Mouse (Mus musculus): Measurements from ENCODE around the gene Acot1. TPM values are rescaled to one million over a fixed set of nuclear protein-coding genes. Genes with fewer than 3 reads are reported as not detected.

Gene Acot1
- polyA plus RNA-seq, 1 experiment: 0.59 TPM

- 0 out of 2 replicates have a peak, but pooled peaks cover 2% of the 10 kb centered on the region for H3K9me3 ChIP-seq
- peak overlapping the region; percentile 83 for H3K4me3 ChIP-seq (replicated peaks)
- TF ChIP-seq FLI1 (IDR thresholded peaks at IDR 0.05; ENCODE audit: low read length): no peak
- TF ChIP-seq GATA1 (IDR thresholded peaks at IDR 0.05; ENCODE audit: borderline replicate concordance, low read length): no peak
These were observed 44.5 kb downstream of the Acot1 start for GRCm38 (mm10) chr12:84053679-84054391.

GRCm38 (mm10) chr12:84060946-84061345 lies 51.7 kb downstream of the Acot1 start:
- TF ChIP-seq GATA1 (IDR thresholded peaks at IDR 0.05; ENCODE audit: borderline replicate concordance, low read length) (no peak), FLI1 (IDR thresholded peaks at IDR 0.05; ENCODE audit: low read length) (no peak)

More at GRCm38 (mm10) chr12:84053679-84054391, 44.5 kb downstream of the Acot1 start:
- H3K4me1 ChIP-seq: peaks cover 40% of the 10 kb centered on the region
- H3K36me3 ChIP-seq (replicated peaks; ENCODE audit: low read length): no peaks in the 10 kb centered on the region
- H3K27me3 ChIP-seq (replicated peaks): peaks cover 62% of the 10 kb centered on the region

DNA sequence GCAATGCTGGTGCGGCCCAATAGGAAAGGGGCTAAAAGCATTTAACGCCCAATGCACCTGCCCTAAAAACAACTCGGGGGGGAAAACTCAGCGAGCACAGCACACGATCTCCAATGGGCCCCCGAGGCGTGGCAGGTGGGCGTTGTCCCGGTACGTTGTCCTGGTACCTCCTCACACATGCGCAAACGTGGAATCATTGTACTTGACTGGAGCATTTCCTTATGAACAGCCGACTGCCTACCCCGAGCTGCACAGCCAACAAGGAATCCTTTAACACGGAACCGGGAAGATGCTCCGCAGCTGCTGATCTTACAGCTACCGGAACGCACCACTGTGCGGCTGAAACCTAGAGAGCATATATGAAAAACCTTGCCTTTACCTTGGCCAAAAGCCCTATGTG lies 53.0 kb downstream of the Acot1 start:
- H3K27me3 ChIP-seq (replicated peaks): peaks cover 36% of the 10 kb centered on the region
- H3K9me3 ChIP-seq: peaks cover 7% of the 10 kb centered on the region
- H3K36me3 ChIP-seq (replicated peaks; ENCODE audit: low read length): no peaks in the 10 kb centered on the region
- H3K4me3 ChIP-seq (replicated peaks): no peak overlapping the region
- H3K4me1 ChIP-seq: 0 out of 2 replicates have a peak, but pooled peaks cover 2% of the 10 kb centered on the region
- TF ChIP-seq GATA1 (IDR thresholded peaks at IDR 0.05; ENCODE audit: borderline replicate concordance, low read length): no peak
- TF ChIP-seq FLI1 (IDR thresholded peaks at IDR 0.05; ENCODE audit: low read length): no peak

More at GRCm38 (mm10) chr12:84060946-84061345, 51.7 kb downstream of the Acot1 start:
- H3K27me3 ChIP-seq (replicated peaks): peaks cover 38% of the 10 kb centered on the region
- peaks cover 7% of the 10 kb centered on the region for H3K9me3 ChIP-seq
- H3K4me1 ChIP-seq: 0 out of 2 replicates have a peak, but pooled peaks cover 2% of the 10 kb centered on the region
- no peaks in the 10 kb centered on the region for H3K36me3 ChIP-seq (replicated peaks; ENCODE audit: low read length)
- no peak overlapping the region for H3K4me3 ChIP-seq (replicated peaks)

DNA sequence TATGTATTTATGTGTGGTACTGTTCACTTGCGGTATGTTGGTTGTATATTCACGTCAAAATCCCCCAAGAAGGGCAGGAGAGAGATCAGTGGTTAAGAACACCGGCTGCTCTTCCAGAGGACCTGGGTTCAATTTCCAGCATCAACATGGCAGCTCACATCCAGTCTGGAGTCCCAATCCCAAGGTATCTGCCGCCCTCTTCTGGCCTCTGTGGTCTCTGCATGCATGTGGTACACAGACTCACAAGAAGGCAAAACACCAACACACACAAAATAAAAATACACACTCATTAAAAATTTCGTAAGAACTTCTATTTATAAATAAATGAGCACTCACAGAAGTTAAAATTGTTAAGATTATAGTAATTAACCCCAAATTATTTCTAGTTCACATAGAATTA lies 53.9 kb downstream of the Acot1 start:
- Histone ChIP-seq H3K4me1 (0 out of 2 replicates have a peak, but pooled peaks cover 2% of the 10 kb centered on the region), H3K4me3 (replicated peaks) (no peak overlapping the region), H3K27me3 (replicated peaks) (peaks cover 36% of the 10 kb centered on the region), H3K36me3 (replicated peaks; ENCODE audit: low read length) (no peaks in the 10 kb centered on the region), H3K9me3 (peaks cover 7% of the 10 kb centered on the region)
- no peak for TF ChIP-seq GATA1 (IDR thresholded peaks at IDR 0.05; ENCODE audit: borderline replicate concordance, low read length)
- TF ChIP-seq FLI1 (IDR thresholded peaks at IDR 0.05; ENCODE audit: low read length): no peak

GRCm38 (mm10) chr12:84063833-84064232 lies 54.5 kb downstream of the Acot1 start:
- Histone ChIP-seq H3K36me3 (replicated peaks; ENCODE audit: low read length) (no peaks in the 10 kb centered on the region), H3K4me3 (replicated peaks) (no peak overlapping the region), H3K4me1 (0 out of 2 replicates have a peak, but pooled peaks cover 2% of the 10 kb centered on the region), H3K27me3 (replicated peaks) (peaks cover 38% of the 10 kb centered on the region), H3K9me3 (peaks cover 7% of the 10 kb centered on the region)
- TF ChIP-seq GATA1 (IDR thresholded peaks at IDR 0.05; ENCODE audit: borderline replicate concordance, low read length) (no peak), FLI1 (IDR thresholded peaks at IDR 0.05; ENCODE audit: low read length) (no peak)

GRCm38 (mm10) chr12:84064621-84065020 lies 55.3 kb downstream of the Acot1 start:
- Histone ChIP-seq H3K4me3 (replicated peaks) (peak overlapping the region; percentile 24), H3K27me3 (replicated peaks) (peaks cover 37% of the 10 kb centered on the region), H3K36me3 (replicated peaks; ENCODE audit: low read length) (no peaks in the 10 kb centered on the region), H3K9me3 (peaks cover 7% of the 10 kb centered on the region), H3K4me1 (peaks cover 9% of the 10 kb centered on the region)
- no peak for TF ChIP-seq FLI1 (IDR thresholded peaks at IDR 0.05; ENCODE audit: low read length)
- no peak for TF ChIP-seq GATA1 (IDR thresholded peaks at IDR 0.05; ENCODE audit: borderline replicate concordance, low read length)

DNA sequence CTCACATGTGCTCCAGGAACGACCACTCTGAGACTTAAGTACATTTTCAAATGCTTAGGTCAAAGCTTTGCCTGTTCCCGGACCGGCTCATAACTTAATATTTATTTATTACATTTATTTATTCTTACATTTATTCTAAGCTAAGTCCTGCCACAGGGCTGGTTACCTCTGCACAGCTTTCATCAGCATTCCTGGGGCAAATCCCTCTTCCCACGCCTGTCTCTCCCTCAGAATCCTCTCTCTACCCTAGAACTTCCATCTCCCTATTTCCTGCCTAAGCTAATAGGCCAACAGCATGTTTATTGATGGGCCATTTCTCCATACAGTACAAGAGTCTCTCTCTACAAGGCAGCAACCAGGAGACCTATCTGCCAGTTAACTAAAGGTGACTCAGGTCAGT lies 58.5 kb downstream of the Acot1 start:
- H3K4me3 ChIP-seq (replicated peaks): no peak overlapping the region

More for the DNA sequence above, 58.5 kb downstream of the Acot1 start:
- Histone ChIP-seq H3K4me1 (peaks cover 13% of the 10 kb centered on the region), H3K36me3 (replicated peaks; ENCODE audit: low read length) (no peaks in the 10 kb centered on the region), H3K9me3 (peaks cover 3% of the 10 kb centered on the region; the same call in 1 of the 2 replicates), H3K27me3 (replicated peaks) (peaks cover 51% of the 10 kb centered on the region)
- TF ChIP-seq GATA1 (IDR thresholded peaks at IDR 0.05; ENCODE audit: borderline replicate concordance, low read length) (no peak), FLI1 (IDR thresholded peaks at IDR 0.05; ENCODE audit: low read length) (no peak)

Other genes with a start within 250 kb of the Acot1 start
- 0.22 TPM in 1 of 2 replicates, not detected in the other for gene Papln, start 245.9 kb upstream of the Acot1 start, polyA plus RNA-seq (2012; ENCODE audit: insufficient read depth, low replicate concordance)
- 13.4 and 19.5 TPM in 2 replicates for gene Numb, start 87.6 kb upstream of the Acot1 start, polyA plus RNA-seq (2012; ENCODE audit: insufficient read depth, low replicate concordance)
- gene Riox1, start 58.9 kb upstream of the Acot1 start, polyA plus RNA-seq (2012; ENCODE audit: insufficient read depth, low replicate concordance): 27.4 and 68.6 TPM in 2 replicates
- gene Heatr4, start 24.6 kb upstream of the Acot1 start, polyA plus RNA-seq (2012; ENCODE audit: insufficient read depth, low replicate concordance): not detected in 2 replicates
- gene Acot2, start 21.6 kb upstream of the Acot1 start, polyA plus RNA-seq (2012; ENCODE audit: insufficient read depth, low replicate concordance): 5.9 and 6.7 TPM in 2 replicates
- not detected in 2 replicates for gene Acot4, start 28.9 kb downstream of the Acot1 start, polyA plus RNA-seq (2012; ENCODE audit: insufficient read depth, low replicate concordance)
- not detected in 2 replicates for gene Gm49366, start 29.4 kb downstream of the Acot1 start, polyA plus RNA-seq (2012; ENCODE audit: insufficient read depth, low replicate concordance)
- gene Acot3, start 42.7 kb downstream of the Acot1 start, polyA plus RNA-seq (2012; ENCODE audit: insufficient read depth, low replicate concordance): not detected in 2 replicates
- not detected in 2 replicates for gene Acot5, start 59.8 kb downstream of the Acot1 start, polyA plus RNA-seq (2012; ENCODE audit: insufficient read depth, low replicate concordance)
- gene Acot6, start 91.2 kb downstream of the Acot1 start, polyA plus RNA-seq (2012; ENCODE audit: insufficient read depth, low replicate concordance): 0.16 TPM in 1 of 2 replicates, not detected in the other
- gene Dnal1, start 104.9 kb downstream of the Acot1 start, polyA plus RNA-seq (2012; ENCODE audit: insufficient read depth, low replicate concordance): 0.44 TPM in 1 of 2 replicates, not detected in the other
- 0.04 TPM in 1 of 2 replicates, not detected in the other for gene Pnma1, start 139.0 kb downstream of the Acot1 start, polyA plus RNA-seq (2012; ENCODE audit: insufficient read depth, low replicate concordance)
- gene Elmsan1, start 209.4 kb downstream of the Acot1 start, polyA plus RNA-seq (2012; ENCODE audit: insufficient read depth, low replicate concordance): 9.8 and 10.1 TPM in 2 replicates